Comparison of ENCODE assay signal across 2 mouse cellular contexts in the genomic region with DNA sequence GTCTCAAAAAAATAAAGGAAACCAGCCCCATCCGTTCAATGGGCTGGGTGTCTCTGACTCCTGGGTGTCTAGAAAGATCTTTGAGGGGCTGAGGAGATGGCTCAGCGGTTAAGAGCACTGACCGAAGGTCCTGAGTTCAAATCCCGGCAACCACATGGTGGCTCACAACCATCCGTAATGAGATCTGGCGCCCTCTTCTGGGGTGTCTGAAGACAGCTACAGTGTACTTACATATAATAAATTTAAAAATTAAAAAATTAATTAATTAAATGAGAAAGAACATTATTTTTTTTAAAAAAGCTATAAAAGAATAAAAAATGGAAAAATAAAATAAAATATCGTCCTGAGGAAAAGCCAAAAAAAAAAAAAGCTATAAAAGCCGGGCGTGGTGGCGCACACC. TPM values are rescaled to one million over a fixed set of nuclear protein-coding genes. Genes with fewer than 3 reads are reported as not detected.
"Had no signal": no experiment of that assay in that cellular context is flagged by ENCODE, and none has a peak within 500 bp of the region (broad histone marks: within the 10 kb centered on the region; RNA-seq: fewer than 3 reads in every experiment).

No protein-coding gene starts in this region.

RNA-seq across cellular contexts. Expression of a gene that starts 23.3 kb away (rescaled TPM):
- total RNA-seq: hematopoietic stem cell, adult 5-6 weeks had no signal
- polyA plus RNA-seq: kidney, adult 2 months had no signal
